Mouse (Mus musculus): ENCODE results near the gene Prrt2. TPM values are rescaled to one million over a fixed set of nuclear protein-coding genes. Genes with fewer than 3 reads are reported as not detected.

Prrt2 gene
- total and polyA plus RNA-seq, 3 experiments = 1.7 to 9.5 (median 2.0) TPM

DNA sequence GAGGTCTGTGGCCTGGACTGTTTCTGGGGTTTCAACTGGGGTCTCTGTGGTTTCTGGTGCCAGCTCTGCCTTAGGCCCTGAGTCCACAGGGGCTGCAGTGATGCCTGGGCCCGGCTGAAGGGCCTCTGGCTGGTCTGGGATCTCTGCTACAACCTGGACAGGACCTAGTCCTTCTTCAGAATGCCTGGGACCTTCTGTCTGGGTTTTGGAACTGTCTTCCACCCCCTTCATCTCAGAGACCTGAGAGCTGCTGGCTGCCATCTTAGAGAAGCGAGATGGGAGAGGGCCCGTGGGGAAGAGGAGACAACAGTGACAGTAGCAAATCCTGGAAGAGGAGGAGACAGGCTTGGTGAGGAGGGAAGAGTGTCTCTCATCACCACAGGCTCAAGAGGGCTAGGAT, 980 bp downstream of the Prrt2 start:
- DNase-seq = no peak

DNA sequence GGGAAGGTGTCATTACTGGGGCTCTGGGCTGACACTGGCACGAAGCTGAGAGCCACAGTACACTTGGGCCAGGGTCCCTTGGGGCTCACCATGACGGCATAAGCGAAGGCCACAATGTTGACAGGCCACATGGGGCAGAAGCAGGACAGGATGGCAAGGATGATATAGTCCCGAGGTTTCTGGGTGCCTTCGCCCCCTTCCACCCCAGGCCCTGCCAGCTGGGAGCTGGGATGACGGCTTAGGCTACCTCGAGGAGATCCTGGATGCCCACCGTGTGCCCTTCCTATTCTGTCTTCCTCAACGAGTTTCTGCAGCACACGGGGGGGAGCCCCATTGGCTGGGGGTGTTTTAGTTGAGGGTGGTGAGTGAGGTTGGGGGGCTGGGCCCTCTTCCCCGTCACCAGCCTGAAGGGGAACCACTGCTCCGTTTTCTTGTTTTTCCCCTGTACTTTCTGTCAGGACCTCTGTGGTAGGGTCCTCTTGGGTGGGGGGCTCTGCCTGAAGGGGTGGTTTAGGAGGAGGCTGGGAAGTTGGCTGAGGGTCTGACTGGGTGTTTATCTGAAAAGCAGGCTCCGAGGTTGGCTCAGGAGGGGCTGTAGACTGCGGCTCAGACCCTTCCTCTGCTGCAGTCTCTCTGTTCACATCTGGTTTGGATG, 1.6 kb downstream of the Prrt2 start:
- no peak for DNase-seq

DNA sequence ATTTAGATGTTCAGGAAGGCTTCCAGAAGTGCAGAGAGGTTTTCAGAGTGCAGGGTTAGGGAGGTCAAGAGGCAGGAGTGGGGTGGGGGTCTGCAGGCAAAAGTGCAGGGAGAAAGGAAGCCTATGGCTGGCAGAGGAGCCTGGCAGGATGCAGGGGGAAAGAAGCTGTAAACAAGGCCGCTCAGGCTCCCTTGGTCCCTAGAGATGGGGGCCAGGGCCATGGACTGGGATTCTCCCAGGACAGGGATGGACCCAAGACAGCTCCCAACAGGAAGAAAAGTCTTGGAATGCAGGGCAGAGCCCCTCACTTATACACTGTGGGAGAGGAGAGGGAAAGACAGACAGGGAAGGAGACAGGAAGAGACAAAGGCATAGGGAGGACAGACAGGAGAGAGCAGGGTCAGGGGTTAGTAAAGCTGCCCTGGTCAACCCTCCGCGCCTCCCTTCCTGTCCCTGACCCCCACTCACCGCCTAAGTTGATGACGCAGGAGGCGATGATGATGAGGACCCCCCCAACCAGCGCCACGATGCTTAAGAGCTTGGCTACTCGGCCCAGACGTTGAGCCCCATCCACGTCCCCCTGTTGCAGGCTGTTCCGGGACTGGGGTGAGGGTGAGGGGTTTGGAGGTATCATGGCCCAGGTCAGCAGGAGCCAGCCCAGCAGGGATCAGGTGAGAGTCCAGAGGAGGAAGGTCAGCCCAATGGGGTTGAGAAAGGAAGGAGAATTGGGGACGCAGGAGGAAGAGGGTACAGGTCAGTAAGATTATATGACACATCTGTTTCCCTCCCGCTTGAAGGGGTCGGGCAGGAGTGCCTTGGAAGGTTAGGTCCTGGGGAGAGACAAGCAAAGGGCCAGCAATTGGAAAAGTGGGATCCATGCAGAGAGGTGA, 2.4 kb downstream of the Prrt2 start:
- no peak for DNase-seq

DNA sequence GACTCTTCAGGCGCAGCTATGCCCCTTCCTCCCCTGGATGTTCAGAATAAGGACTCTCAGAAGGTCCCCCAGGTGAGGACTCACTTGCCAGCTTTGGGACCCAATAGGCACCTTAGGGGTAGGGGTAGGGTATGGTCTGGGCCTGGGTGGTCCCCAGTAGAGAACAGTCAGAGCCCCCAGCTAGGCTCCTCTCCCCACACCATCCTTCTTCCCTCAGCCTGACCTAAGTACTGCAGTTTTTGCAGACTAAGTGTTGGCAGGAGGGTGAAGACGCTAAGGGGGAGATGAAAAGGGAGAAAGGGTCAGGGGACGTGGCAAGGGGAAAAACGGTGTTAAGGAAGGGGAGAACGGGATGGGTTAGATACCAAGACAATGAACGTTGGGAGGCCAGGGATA, 3.1 kb downstream of the Prrt2 start:
- DNase-seq = no peak

DNA sequence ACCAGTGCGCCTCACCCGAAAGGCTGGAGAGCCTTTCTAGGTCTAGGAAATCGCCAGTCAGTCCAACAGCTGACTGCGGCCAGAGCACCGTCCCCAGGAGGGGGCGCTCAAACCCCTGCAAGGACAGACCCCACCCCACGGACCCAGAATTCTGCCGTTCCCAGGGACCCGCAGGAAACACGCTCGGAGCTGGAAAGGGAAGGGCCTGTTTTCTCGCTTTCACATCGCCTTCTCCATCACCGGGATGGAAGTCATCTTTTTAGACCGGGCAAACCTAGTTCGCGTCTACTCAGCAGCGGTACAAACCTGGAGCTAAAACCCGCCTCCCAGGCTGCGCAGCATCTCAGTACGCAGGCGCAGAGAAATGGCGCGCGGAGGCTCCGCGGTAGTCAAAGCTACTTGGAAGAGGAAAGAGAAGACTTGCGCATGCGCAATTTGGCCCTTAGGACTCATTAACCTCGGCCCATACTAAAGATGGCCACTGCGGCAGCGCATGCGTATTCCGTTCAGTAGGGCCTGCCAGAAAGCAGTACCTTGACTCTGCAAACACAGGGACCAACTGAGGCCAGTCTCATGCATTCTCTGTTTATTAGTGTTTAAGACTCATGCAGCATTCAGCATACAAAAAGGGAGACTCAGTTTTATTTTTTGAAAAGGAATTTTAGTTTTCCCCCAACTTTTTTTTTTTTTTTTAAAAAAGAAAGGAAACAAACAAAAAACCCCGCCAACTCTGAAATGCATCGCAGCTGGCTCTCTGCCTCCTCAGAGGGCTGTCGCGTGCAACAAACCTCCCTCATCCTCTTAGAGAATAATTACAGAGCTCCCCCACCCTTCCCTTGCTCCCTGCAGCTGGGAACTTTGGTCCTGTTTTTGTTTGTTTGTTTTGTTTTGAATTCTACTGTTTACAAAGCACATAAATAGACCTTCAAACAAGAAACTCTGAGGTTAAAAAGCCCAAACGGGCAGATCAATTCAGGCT, 3.8 kb downstream of the Prrt2 start, which contains the start of gene Pagr1a:
TSS of gene Pagr1a (minus strand) at position 382 of the 979 bp plus-strand sequence.
- DNase-seq = peak; percentile 96

DNA sequence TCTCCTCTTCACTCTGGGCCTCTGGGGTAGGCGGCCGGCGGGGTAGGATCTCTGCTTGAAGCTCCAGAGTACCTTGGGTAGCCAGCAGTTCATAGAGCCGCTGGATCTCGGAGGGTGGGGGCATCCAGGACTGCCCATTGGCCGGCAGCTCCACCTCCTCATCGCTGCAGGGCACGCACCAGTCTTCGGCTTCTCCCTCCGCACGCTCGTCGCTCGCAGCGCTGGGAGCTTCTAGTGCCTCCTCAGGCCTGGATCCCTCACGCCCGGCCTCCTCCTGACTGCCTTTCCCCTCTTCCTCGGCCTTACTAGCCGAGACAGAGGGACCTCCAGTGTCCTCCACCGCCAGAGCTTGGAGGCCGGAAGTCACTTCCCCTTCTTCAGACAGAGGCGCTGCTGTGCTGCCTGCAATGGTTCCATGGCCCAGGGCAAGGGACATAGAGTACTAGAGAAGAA, 4.5 kb downstream of the Prrt2 start:
- DNase-seq = peak; percentile 88

DNA sequence TGATC, 4.7 kb downstream of the Prrt2 start, which contains the start of gene Pagr1b:
TSS of gene Pagr1b (minus strand) at position 4 of the 5 bp plus-strand sequence.
- no peak for DNase-seq

DNA sequence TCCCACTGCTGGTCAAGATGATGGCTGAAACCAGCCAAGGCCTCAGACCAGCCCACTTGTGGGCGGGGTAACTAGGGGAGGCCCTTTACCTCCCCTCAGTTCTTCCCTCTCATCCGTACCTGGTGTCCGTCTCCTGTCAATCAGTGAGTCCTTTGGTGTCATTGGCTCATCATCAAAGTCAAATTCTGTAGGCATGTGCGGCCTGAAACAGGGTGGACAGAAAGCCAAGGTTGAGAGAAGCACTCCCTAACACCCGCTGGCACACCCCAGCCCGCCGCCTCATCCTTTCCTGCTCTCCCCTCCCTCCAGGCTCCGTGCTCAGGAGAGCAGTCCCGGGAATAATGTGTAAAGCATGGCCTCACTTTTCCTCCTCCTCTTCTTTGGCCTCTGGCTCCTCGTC, 4.9 kb downstream of the Prrt2 start:
- peak; percentile 74 for DNase-seq

DNA sequence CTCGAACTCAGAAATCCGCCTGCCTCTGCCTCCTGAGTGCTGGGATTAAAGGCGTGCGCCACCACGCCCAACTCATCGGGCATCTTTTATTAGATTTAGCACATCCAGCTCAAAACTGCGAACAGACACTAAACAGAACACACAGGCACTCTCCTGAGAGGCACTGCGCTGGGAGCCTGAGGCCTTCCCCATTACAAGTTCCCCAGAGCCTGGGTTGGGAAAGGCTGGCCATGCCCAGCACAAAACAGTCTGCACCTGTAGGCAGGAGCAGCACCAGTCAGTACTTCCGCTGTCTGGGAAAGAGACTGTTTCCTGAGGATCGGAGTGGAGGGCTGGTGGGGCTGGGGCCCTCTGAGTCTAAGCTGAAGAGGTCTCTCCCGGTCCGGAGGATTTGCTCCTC, 6.0 kb downstream of the Prrt2 start:
- DNase-seq = no peak

DNA sequence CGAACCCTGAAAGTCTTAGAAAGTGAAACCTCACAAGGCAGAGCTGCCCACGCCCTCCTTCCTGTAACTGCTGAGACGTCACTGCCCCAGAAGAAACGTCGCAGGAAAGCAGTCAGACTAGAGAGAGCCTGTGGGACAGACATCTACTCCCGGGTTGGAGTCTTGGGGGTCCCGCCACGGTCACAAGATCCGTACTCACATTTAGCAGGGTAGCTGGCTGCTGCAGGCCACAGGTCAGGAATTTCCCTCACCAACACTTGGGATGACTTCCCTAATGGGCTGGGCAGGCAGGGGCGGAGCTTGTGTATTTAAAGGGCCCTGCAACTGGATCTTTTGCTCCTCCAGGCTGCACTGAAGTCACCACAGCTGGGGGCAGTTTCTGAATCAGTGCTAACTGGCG, 6.7 kb downstream of the Prrt2 start, which contains the start of gene Mvp:
TSS of gene Mvp (minus strand) at position 302 of the 400 bp plus-strand sequence.
- DNase-seq = peak; percentile 88

DNA sequence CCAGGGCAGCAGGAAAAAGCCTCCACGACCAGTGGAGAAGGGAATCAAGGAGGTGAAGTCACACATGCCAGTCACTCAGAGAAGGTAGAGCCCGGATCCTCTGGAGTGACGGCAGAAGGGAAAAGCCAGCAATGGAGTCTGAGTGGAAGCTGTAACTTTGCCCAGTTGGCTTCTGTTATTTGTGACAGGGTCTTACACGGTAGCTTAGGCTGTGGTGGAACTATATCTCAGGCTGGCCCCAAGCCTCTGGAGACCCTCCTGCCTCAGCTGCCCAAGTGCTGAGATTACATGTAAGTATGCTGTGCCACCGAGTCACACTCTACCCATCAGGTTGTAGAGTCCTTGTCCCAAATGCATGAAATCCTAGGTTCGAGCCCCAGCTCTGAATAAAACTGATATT, 7.6 kb downstream of the Prrt2 start:
- DNase-seq = no peak

DNA sequence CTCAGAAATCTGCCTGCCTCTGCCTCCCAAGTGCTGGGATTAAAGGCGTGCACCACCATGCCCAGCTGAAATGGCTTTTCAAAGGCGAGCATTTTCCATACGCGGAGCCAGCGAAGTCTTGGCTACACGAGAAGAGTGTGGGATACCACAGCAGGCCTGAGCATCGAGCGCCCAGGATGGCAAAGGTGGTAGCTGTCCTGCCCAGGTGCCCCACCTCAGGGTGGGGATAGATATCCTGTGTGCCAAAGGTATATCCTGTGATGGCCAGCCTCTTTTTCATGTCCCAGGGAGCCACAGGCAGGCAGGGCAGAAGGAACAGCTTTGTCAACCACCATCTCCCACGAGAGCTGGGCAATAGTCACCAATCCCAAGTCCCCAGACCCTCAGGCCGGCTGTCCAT, 8.2 kb downstream of the Prrt2 start:
- no peak for DNase-seq

DNA sequence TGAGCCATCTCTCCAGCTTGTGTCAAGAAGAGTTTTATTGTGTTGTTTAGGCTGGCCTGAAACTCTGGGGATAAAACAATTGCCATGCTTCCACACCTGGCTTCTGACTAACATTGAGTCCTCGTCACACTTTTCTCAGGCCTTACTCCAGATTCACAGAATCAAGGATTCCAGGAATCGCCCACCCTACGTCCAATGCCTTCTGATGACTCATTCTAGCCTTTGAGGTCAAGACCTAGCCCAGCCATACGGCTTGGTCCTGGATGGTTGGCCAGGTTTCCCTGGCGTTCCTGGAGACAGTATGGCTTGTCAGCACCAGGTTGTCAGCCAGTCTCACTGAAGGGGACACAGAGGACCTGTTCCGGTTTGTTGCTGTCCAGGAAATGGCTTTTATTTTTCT, 8.6 kb downstream of the Prrt2 start:
- peak; percentile 68 for DNase-seq

DNA sequence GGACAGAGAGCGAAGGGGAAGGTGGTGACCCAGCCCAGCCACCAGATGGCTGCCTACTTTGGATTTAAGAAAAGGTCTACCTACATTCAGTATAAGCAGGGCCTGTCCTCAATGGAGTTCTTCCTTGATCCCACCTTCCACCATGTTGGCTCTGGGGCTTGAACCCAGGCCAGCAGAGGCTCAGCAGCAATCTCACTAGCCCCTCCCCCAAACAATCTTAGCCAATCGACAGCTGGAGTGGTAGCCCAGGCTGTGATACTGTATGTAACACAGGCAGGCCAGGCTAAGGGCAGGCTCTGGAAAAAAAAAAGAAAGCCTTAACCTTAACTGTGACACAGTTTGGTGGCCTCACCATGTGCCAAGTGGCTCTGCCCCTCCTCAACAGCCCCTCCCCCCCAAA, 9.3 kb downstream of the Prrt2 start:
- DNase-seq = no peak

DNA sequence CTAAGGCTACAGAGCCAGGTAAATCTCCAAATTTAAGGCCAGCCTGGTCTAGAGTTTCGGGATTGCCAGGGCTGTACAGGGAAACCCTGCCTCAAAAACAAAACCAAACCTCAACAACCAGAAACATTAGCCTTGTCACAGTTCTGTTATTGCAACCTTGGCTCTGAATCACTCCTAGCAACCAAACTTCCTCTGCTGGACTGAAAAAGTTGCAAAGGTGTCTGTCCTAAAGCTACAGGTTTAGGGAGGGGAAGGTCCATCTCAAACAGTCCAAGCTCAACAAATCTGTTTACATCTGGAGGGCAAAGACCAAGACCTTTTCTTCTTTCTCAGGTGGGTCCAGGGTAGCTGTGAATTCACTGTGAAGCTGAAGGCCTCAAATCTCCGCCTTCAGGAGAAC, 10.0 kb downstream of the Prrt2 start:
- no peak for DNase-seq

DNA sequence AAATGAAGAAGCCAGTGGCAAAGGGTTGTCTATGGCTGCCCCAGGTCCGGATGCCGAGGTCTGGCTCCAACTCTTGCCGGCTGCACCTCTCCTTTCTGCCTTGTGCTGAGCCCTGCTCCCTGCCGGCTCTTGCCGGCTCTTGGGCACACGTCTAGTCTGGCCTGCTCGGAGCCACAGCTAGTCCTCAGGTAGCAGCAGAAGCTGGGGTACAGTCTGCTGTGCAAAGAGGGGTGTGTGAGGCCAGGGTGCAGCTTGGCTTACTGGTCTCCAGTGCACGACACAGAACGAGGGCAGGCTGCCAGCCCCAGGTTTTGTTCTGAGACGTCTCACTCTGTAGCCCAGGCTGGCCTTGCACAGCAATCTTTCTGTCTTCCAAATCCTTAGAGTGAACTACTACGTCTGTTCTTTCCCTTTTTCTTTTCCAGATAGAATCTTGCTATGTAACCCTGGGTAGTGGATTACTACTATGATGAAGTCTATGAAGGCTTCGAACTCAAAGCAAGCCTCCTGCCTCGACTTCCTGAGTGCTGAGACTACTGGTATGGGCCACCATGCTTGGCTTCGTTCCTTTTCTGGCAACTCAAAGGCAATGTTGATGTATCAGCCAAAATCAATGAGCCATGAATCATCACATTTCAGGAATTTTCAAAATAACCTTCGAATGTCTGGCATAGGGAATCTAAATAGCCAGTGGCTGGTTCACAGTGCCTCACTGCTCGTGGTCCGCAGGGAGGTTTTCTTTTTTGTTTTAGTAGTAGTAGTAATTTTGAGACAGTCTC, 11.5 kb downstream of the Prrt2 start:
- no peak for DNase-seq

DNA sequence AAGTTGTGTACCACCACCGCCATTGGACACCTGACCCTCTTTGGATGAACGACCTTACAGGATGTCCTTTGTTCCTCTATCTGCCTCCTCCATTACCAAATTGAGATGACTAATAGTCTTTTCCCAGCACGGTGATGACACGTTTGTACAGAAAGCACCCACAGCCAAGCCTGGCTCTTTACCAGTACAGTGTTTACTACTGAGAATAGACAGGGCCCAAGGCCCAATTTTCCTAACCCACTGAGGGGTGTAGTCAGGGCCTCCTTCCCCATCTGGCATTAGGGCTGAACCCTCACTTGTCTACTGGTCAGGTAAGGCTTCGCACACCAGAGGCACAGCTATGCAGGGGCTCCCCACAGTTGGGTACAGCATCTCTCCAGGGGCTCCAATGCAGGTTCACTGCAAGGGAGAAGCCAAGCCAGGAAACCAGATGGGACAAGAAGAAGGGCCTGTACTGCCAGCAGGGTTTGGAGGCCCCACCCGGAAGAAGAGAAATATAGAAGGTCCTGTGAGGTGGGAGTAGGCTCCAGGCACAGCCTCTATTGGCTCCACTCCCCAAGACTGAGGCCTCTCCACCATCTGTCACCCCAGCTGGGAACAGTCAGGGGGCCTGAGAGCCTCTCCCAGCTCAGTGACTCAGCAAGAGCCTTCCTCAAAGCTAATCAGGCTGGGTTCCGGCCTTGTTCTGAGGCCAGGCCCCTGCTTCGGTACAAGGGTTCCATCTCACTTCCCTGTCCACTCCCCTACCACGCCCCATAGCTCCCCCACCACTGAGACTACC, 12.6 kb downstream of the Prrt2 start:
- DNase-seq = peak; percentile 77

DNA sequence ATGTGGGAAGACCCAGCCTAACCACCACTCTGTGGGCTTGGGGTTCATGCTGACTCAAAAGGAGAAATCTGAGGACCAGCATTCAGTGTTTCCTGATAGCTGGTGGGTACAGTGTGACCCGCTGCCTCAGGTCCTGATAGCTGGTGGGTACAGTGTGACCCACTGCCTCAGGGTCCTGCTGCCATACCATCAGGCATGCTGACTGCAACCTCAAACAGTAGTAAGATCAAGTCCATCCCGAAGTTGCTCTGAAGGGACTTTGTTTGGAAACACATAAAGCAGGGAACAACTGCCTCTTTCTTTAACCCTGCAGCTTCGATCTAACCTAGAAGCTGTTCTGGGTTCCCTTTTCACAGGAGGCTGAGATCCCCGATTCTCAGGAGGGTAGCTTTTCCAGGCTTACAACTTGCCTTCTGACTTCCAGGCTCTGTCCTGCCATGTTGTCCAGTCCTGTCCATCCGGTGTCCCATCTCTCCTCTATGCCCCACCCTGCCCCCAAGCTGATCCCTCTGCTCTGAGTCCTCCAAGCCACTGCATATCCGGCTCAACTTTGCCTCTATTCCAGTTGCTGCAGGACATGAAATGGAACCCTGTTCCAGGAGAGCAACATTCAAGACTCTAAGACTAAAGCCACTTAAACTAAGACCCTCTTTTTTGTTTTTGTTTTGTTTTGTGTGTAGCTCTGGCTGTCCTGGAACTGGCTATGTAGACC, 13.5 kb downstream of the Prrt2 start:
- no peak for DNase-seq

DNA sequence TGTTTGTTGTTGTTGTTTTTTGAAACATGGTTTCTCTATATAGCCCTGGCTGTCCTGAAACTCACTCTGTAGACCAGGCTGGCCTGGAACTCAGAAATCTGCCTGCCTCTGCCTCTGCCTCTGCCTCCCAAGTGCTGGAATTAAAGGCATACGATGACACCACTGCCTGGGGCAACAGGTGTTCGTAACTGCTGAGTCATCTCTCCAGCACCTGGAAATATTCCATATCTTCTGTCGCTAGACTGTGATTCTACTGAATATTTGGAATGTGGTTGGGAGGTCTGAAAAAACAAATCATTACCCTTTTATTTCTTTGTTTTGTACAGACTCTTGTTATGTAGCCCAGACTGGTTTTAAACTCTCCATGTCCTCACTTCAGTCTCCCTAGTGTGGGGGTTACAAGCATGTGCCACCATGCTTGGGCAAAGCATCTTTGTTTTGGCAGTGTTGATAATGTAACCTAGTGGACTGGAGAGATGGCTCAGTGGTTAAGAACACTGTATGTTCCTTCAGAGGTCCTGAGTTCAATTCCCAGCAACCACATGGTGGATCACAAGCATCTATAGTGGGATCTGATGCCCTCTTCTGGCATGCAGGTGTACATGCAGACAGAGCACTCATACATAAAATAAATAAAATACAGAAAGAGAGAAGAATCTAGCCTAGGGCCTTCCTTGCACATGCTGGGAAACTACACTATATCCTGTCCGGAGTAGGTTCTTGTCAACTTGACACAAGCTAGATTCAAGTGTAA, 16.7 kb downstream of the Prrt2 start:
- no peak for DNase-seq

DNA sequence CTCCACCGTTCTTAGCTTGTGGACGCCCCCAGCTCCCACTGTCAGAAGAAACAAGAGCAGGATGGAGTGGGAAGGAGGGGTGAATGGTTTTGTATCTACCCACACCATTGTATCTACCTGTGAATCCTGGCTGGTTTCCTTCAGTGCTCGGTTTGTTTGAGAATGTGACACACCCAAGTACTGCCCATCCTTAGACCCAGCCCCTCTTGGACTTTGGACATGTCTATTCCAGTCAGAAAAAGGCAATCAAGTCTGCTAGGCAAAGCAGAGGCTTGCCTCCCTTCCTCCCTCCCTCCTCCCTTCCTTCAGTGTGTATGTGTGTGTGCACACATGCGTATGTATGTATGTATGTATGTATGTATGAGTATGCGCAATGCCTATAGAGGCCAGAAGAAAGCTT, 17.4 kb downstream of the Prrt2 start:
- DNase-seq = no peak

Data from adrenal gland, adult 2 months (tissue).